Mouse (Mus musculus) cerebellum, adult 2 months (tissue): ENCODE results near the gene Ptpn14. TPM values are rescaled to one million over a fixed set of nuclear protein-coding genes. Genes with fewer than 3 reads are reported as not detected.

Experiments
- DNase-seq, 2 experiments: peaks; one replicate each; pipeline ENCODE4 v3.0.0; 2021
- H3K27ac ChIP-seq: fragments of 200-500 bp; 2 replicates; pipeline ENCODE4 v1.5.1; 2012; ENCODE audit warnings: low read length, control low read depth, inconsistent platforms; ENCODE audit not compliant: insufficient read depth
- H3K27me3 ChIP-seq: fragments of 200-500 bp; 2 replicates; pipeline ENCODE4 v1.6.1; 2012; ENCODE audit warnings: inconsistent platforms, mild to moderate bottlenecking, low read length, moderate library complexity; ENCODE audit not compliant: control insufficient read depth, insufficient read depth
- H3K4me1 ChIP-seq: fragments of 200-500 bp; 2 replicates; pipeline ENCODE4 v1.6.1; 2011; ENCODE audit warnings: low read length; ENCODE audit not compliant: control insufficient read depth, insufficient read depth
- H3K4me3 ChIP-seq: fragments of 200-500 bp; replicated peaks from 2 replicates; pipeline ENCODE3; 2011; ENCODE audit warnings: mild to moderate bottlenecking, low read depth, low read length, control low read depth; ENCODE audit not compliant: insufficient read depth
- CTCF ChIP-seq: fragments of 200-500 bp; IDR thresholded peaks from 2 replicates; pipeline ENCODE4 v1.5.1; 2011; ENCODE audit warnings: low read depth, mild to moderate bottlenecking, control low read depth, low read length, moderate library complexity, borderline replicate concordance; ENCODE audit not compliant: insufficient read depth
- POLR2A ChIP-seq: fragments of 200-500 bp; IDR thresholded peaks from 2 replicates; pipeline ENCODE4 v1.6.1; 2011; ENCODE audit warnings: low read length, control low read depth, borderline replicate concordance; ENCODE audit not compliant: insufficient read depth
- WGBS: fragments of 180-500 bp; shearing (Covaris S2); methylation state at CpG from one replicate; pipeline ENCODE4 v1.1.7; 2018; 5-methylcytosine and 5-hydroxymethylcytosine counted together
- polyA plus RNA-seq: library from polyadenylated mRNA; depleted of rRNA; stranded (reverse); fragments of >200 nt; gene quantifications from 2 replicates; pipeline ENCODE4 v1.2.3, GENCODE M21; 2012

The Ptpn14 gene
- polyA plus RNA-seq, 1 experiment: 1.4 TPM

- Histone ChIP-seq H3K4me1 (peaks cover 48% of the 10 kb centered on the region), H3K27ac (no peak overlapping the region), H3K27me3 (no peaks in the 10 kb centered on the region), H3K4me3 (no peak overlapping the region)
- WGBS: 74% methylated on average over 7 of the region's 7 CpGs
- TF ChIP-seq POLR2A: no peak
- peak; percentile 69 for TF ChIP-seq CTCF
- DNase-seq: peak; percentile 43 to 51
Observed at GRCm38 (mm10) chr1:189882886-189883285, 154.8 kb downstream of the Ptpn14 start.

GRCm38 (mm10) chr1:189883531-189884170 is 155.6 kb downstream of the Ptpn14 start:
- H3K4me1 ChIP-seq: peaks cover 48% of the 10 kb centered on the region
- WGBS: 64% methylated on average over 18 of the region's 18 CpGs
- DNase-seq: peak; percentile 42 to 53
- no peak overlapping the region for H3K4me3 ChIP-seq
- H3K27me3 ChIP-seq: no peaks in the 10 kb centered on the region
- no peak overlapping the region for H3K27ac ChIP-seq
- no peak for TF ChIP-seq POLR2A
- peak; percentile 36; the same call in 1 of the 2 replicates for TF ChIP-seq CTCF

GRCm38 (mm10) chr1:189884951-189885350 is 156.9 kb downstream of the Ptpn14 start:
- Histone ChIP-seq H3K4me1 (peaks cover 41% of the 10 kb centered on the region), H3K27me3 (no peaks in the 10 kb centered on the region), H3K27ac (no peak overlapping the region), H3K4me3 (no peak overlapping the region)
- DNase-seq: peak; percentile 83 to 87
- WGBS: 8% methylated on average over 13 of the region's 13 CpGs
- no peak for TF ChIP-seq POLR2A
- 0 out of 2 replicates have a peak, but pooled peaks have one; percentile 13 for TF ChIP-seq CTCF

- DNase-seq: no peak
- no peak overlapping the region for H3K4me3 ChIP-seq
- peaks cover 31% of the 10 kb centered on the region for H3K4me1 ChIP-seq
- H3K27me3 ChIP-seq: no peaks in the 10 kb centered on the region
- no peak overlapping the region for H3K27ac ChIP-seq
- 86% methylated on average over 6 of the region's 6 CpGs for WGBS
- TF ChIP-seq CTCF (no peak), POLR2A (no peak)
Observed at GRCm38 (mm10) chr1:189885975-189886374, 157.9 kb downstream of the Ptpn14 start.

GRCm38 (mm10) chr1:189887518-189887917 is 159.4 kb downstream of the Ptpn14 start:
- 6% methylated on average over 7 of the region's 7 CpGs for WGBS
- no peak overlapping the region for H3K4me3 ChIP-seq
- no peaks in the 10 kb centered on the region for H3K27me3 ChIP-seq
- peak; percentile 77 to 78 for DNase-seq
- H3K4me1 ChIP-seq: peaks cover 28% of the 10 kb centered on the region
- TF ChIP-seq CTCF (peak; percentile 95), POLR2A (no peak)
- no peak overlapping the region for H3K27ac ChIP-seq

GRCm38 (mm10) chr1:189888749-189889148 is 160.7 kb downstream of the Ptpn14 start:
- 85% methylated on average over 10 of the region's 10 CpGs for WGBS
- Histone ChIP-seq H3K4me3 (no peak overlapping the region), H3K27me3 (no peaks in the 10 kb centered on the region), H3K4me1 (peaks cover 17% of the 10 kb centered on the region), H3K27ac (no peak overlapping the region)
- TF ChIP-seq CTCF: no peak
- no peak for TF ChIP-seq POLR2A
- no peak for DNase-seq

GRCm38 (mm10) chr1:189894191-189894590 is 166.1 kb downstream of the Ptpn14 start:
- Histone ChIP-seq H3K27ac (no peak overlapping the region), H3K27me3 (no peaks in the 10 kb centered on the region), H3K4me3 (no peak overlapping the region), H3K4me1 (peaks cover 4% of the 10 kb centered on the region; the same call in 1 of the 2 replicates)
- TF ChIP-seq CTCF: no peak
- no peak for TF ChIP-seq POLR2A
- DNase-seq: no peak
- WGBS: 53% methylated on average over 9 of the region's 9 CpGs

GRCm38 (mm10) chr1:189897861-189898260 is 169.8 kb downstream of the Ptpn14 start:
- DNase-seq: no peak
- TF ChIP-seq POLR2A (no peak), CTCF (no peak)
- no peak overlapping the region for H3K27ac ChIP-seq
- WGBS: 84% methylated on average over 9 of the region's 9 CpGs
- no peak overlapping the region for H3K4me3 ChIP-seq
- H3K27me3 ChIP-seq: no peaks in the 10 kb centered on the region
- peaks cover 4% of the 10 kb centered on the region; the same call in 1 of the 2 replicates for H3K4me1 ChIP-seq
